Mouse (Mus musculus): Measurements from ENCODE around the gene Hoxc6.

The Hoxc6 gene

GRCm38 (mm10) chr15:102997939-102998355 lies at the start of gene Hoxc6:
TSS of gene Hoxc6 (plus strand) at chr15:102998257.
- no peak for DNase-seq (ENCODE audit: low spot score in 2 of 2)

GRCm38 (mm10) chr15:102948842-102949241 lies 49.2 kb upstream of the Hoxc6 start:
- no peak for DNase-seq (ENCODE audit: low spot score in 2 of 2)

GRCm38 (mm10) chr15:102949696-102950095 lies 48.4 kb upstream of the Hoxc6 start:
- no peak for DNase-seq (ENCODE audit: low spot score in 2 of 2)

GRCm38 (mm10) chr15:102950877-102951276 lies 47.2 kb upstream of the Hoxc6 start:
- no peak for DNase-seq (ENCODE audit: low spot score in 2 of 2)

- DNase-seq (ENCODE audit: low spot score in 2 of 2) = no peak
Measured at GRCm38 (mm10) chr15:102953561-102953960, 44.5 kb upstream of the Hoxc6 start.

GRCm38 (mm10) chr15:102954192-102955006 lies 43.7 kb upstream of the Hoxc6 start, which contains the start of gene Hoxc11:
TSS of gene Hoxc11 (plus strand) at chr15:102954427.
- DNase-seq (ENCODE audit: low spot score in 2 of 2) = no peak

- no peak for DNase-seq (ENCODE audit: low spot score in 2 of 2)
Measured at GRCm38 (mm10) chr15:102955007-102955382, 43.1 kb upstream of the Hoxc6 start.

- DNase-seq (ENCODE audit: low spot score in 2 of 2) = no peak
Measured at GRCm38 (mm10) chr15:102955833-102956640, 42.0 kb upstream of the Hoxc6 start.

- no peak for DNase-seq (ENCODE audit: low spot score in 2 of 2)
Measured at GRCm38 (mm10) chr15:102956906-102957305, 41.2 kb upstream of the Hoxc6 start.

GRCm38 (mm10) chr15:102959663-102960191 lies 38.3 kb upstream of the Hoxc6 start:
- no peak for DNase-seq (ENCODE audit: low spot score in 2 of 2)

- no peak for DNase-seq (ENCODE audit: low spot score in 2 of 2)
Measured at GRCm38 (mm10) chr15:102961728-102962127, 36.3 kb upstream of the Hoxc6 start.

GRCm38 (mm10) chr15:102962492-102962891 lies 35.6 kb upstream of the Hoxc6 start:
- DNase-seq (ENCODE audit: low spot score in 2 of 2) = no peak

- no peak for DNase-seq (ENCODE audit: low spot score in 2 of 2)
Measured at GRCm38 (mm10) chr15:102963259-102963658, 34.8 kb upstream of the Hoxc6 start.

- no peak for DNase-seq (ENCODE audit: low spot score in 2 of 2)
Measured at GRCm38 (mm10) chr15:102963671-102964640, 34.1 kb upstream of the Hoxc6 start.

- no peak for DNase-seq (ENCODE audit: low spot score in 2 of 2)
Measured at GRCm38 (mm10) chr15:102965003-102965891, 32.8 kb upstream of the Hoxc6 start.

- DNase-seq (ENCODE audit: low spot score in 2 of 2) = no peak
Measured at GRCm38 (mm10) chr15:102965892-102966775, 31.9 kb upstream of the Hoxc6 start.

- no peak for DNase-seq (ENCODE audit: low spot score in 2 of 2)
Measured at GRCm38 (mm10) chr15:102966776-102967311, 31.2 kb upstream of the Hoxc6 start, which contains the start of gene Hoxc10. TSS of gene Hoxc10 (plus strand) at chr15:102966796.

GRCm38 (mm10) chr15:102967312-102967510 lies 30.8 kb upstream of the Hoxc6 start, which contains the start of gene Hoxc5:
TSS of gene Hoxc5 (plus strand) at chr15:102967443.
- DNase-seq (ENCODE audit: low spot score in 2 of 2) = no peak
